Mouse (Mus musculus): ENCODE measurements around the gene Ahctf1. TPM values are rescaled to one million over a fixed set of nuclear protein-coding genes. Genes with fewer than 3 reads are reported as not detected.
A peak's percentile ranks its signal among the peaks of the same experiment; 100 is the strongest.

Ahctf1 gene
- polyA plus RNA-seq, 1 experiment from 2014 or later = 13.8 TPM

GRCm38 (mm10) chr1:179709390-179709789, 94.1 kb downstream of the Ahctf1 start:
- no peaks in the 10 kb centered on the region; the same call in 1 of the 2 replicates for H3K9me3 ChIP-seq (replicated peaks; ENCODE audit: control insufficient read depth, low read length)
- ATAC-seq (replicated peaks; ENCODE audit: extremely low read depth, insufficient read depth, low FRiP score) = peak; percentile 83
- no peaks in the 10 kb centered on the region for H3K27me3 ChIP-seq (ENCODE audit: control insufficient read depth, insufficient read depth, low read length)
- H3K36me3 ChIP-seq (ENCODE audit: control insufficient read depth, insufficient read depth) = no peaks in the 10 kb centered on the region
- H3K9ac ChIP-seq (ENCODE audit: low read length) = no peak overlapping the region
- no peak overlapping the region for H3K4me2 ChIP-seq (ENCODE audit: low read depth, low read length)
- H3K27ac ChIP-seq (ENCODE audit: low read length) = peak overlapping the region; percentile 6; the same call in 1 of the 2 replicates
- WGBS = 47% methylated on average over 6 of the region's 6 CpGs
- peaks cover 2% of the 10 kb centered on the region; the same call in 1 of the 2 replicates for H3K4me1 ChIP-seq (ENCODE audit: control insufficient read depth, insufficient read depth, low read length)
- H3K4me3 ChIP-seq (ENCODE audit: low read length) = no peak overlapping the region

GRCm38 (mm10) chr1:179705154-179705553, 98.3 kb downstream of the Ahctf1 start:
- Histone ChIP-seq H3K9ac (ENCODE audit: low read length) (no peak overlapping the region), H3K27me3 (ENCODE audit: control insufficient read depth, insufficient read depth, low read length) (no peaks in the 10 kb centered on the region), H3K4me3 (ENCODE audit: low read length) (no peak overlapping the region), H3K4me1 (ENCODE audit: control insufficient read depth, insufficient read depth, low read length) (peaks cover 10% of the 10 kb centered on the region), H3K4me2 (ENCODE audit: low read depth, low read length) (no peak overlapping the region), H3K36me3 (ENCODE audit: control insufficient read depth, insufficient read depth) (no peaks in the 10 kb centered on the region), H3K27ac (ENCODE audit: low read length) (no peak overlapping the region), H3K9me3 (replicated peaks; ENCODE audit: control insufficient read depth, low read length) (no peaks in the 10 kb centered on the region)
- WGBS = 84% methylated on average over 6 of the region's 6 CpGs
- ATAC-seq (replicated peaks; ENCODE audit: extremely low read depth, insufficient read depth, low FRiP score) = no peak

- WGBS = 39% methylated on average over 3 of the region's 3 CpGs
Measured at GRCm38 (mm10) chr1:179704150-179704549, 99.3 kb downstream of the Ahctf1 start.

More at GRCm38 (mm10) chr1:179704150-179704549, 99.3 kb downstream of the Ahctf1 start:
- Histone ChIP-seq H3K4me3 (ENCODE audit: low read length) (no peak overlapping the region), H3K27ac (ENCODE audit: low read length) (no peak overlapping the region), H3K4me1 (ENCODE audit: control insufficient read depth, insufficient read depth, low read length) (peaks cover 7% of the 10 kb centered on the region), H3K9me3 (replicated peaks; ENCODE audit: control insufficient read depth, low read length) (no peaks in the 10 kb centered on the region), H3K36me3 (ENCODE audit: control insufficient read depth, insufficient read depth) (no peaks in the 10 kb centered on the region), H3K4me2 (ENCODE audit: low read depth, low read length) (no peak overlapping the region), H3K9ac (ENCODE audit: low read length) (no peak overlapping the region), H3K27me3 (ENCODE audit: control insufficient read depth, insufficient read depth, low read length) (no peaks in the 10 kb centered on the region)
- ATAC-seq (replicated peaks; ENCODE audit: extremely low read depth, insufficient read depth, low FRiP score) = no peak

Other genes starting within 250 kb of the Ahctf1 start
- 104 and 109 TPM in 2 replicates for gene Sccpdh, start 135.5 kb downstream of the Ahctf1 start, polyA plus RNA-seq (2015; fragmentation: Nextera tagmentation; extraction: Ambion mirVana)
- gene Kif28, start 58.4 kb downstream of the Ahctf1 start, polyA plus RNA-seq (2015; fragmentation: Nextera tagmentation; extraction: Ambion mirVana) = 0.05 and 0.10 TPM in 2 replicates
- not detected in 2 replicates for gene Gm10518, start 304 bp downstream of the Ahctf1 start, polyA plus RNA-seq (2015; fragmentation: Nextera tagmentation; extraction: Ambion mirVana)
- gene Cdc42bpa, start 156.8 kb upstream of the Ahctf1 start, polyA plus RNA-seq (2015; fragmentation: Nextera tagmentation; extraction: Ambion mirVana) = 11.6 and 11.7 TPM in 2 replicates

Measured in heart, embryonic 16.5 days (tissue).